22 mouse cellular contexts compared by ENCODE assay signal in the genomic region with DNA sequence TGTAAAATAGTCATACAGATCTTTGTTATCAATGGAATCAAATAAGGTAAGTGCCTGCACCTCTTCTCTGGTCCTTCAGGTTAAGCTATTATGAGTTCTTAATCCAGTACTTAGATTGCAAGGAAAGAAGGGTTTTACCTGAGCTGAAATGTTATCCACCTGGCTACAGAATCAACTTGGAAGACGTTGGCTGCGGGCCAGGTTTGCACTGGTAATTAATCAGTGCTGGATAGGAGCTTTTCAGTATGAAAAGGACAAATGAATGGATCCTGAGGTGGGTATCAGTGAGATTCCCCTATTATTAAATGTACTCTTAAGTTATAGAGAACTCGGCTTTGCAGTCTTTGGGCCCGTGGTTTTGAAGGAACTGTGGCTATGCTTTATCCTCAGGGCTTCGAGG.
DNase-seq lines count a peak whose midpoint lies in the region; ATAC-seq and TF ChIP-seq lines count a peak whose summit lies in the region.
"Had no signal": no experiment of that assay in that cellular context is flagged by ENCODE, and none has a peak within 500 bp of the region (broad histone marks: within the 10 kb centered on the region; RNA-seq: fewer than 3 reads in every experiment).

No protein-coding gene starts in this region.

- intact Hi-C loops in left cerebral cortex, postnatal 4 days (cut with DNase I), result loop anchor here (10.0 kb wide), 1 partner anchor 379 kb away; no protein-coding TSS in a partner anchor

- no peaks in the 10 kb centered on the region for H3K27me3 ChIP-seq in cerebellum, adult 2 months (ENCODE audit: control insufficient read depth, insufficient read depth, low read length)
- no peaks in the 10 kb centered on the region for H3K27me3 ChIP-seq in embryonic facial prominence, embryonic 14.5 days (replicated peaks; ENCODE audit: control insufficient read depth, insufficient read depth, low read length)
- peaks cover 18% of the 10 kb centered on the region for H3K27me3 ChIP-seq in embryonic facial prominence, embryonic 10.5 days (replicated peaks; ENCODE audit: low read depth, poor library complexity, severe bottlenecking)
- H3K27me3 ChIP-seq in stomach, postnatal 0 days (ENCODE audit: control insufficient read depth, insufficient read depth, low read length), result no peaks in the 10 kb centered on the region
- H3K27me3 ChIP-seq: embryonic facial prominence, embryonic 12.5 days; forebrain, embryonic 12.5 days; hindbrain, embryonic 12.5 days; intestine, embryonic 15.5 days had no signal

- no peak overlapping the region for H3K4me2 ChIP-seq in embryonic facial prominence, embryonic 14.5 days (ENCODE audit: low read depth, low read length)
- H3K4me2 ChIP-seq in stomach, postnatal 0 days (replicated peaks; ENCODE audit: low read depth), result no peak overlapping the region
- H3K4me2 ChIP-seq: embryonic facial prominence, embryonic 12.5 days; forebrain, embryonic 12.5 days; hindbrain, embryonic 12.5 days; intestine, embryonic 15.5 days had no signal

- no peak for ATAC-seq in embryonic facial prominence, embryonic 14.5 days (ENCODE audit: low read depth)
- no peak for ATAC-seq in stomach, postnatal 0 days (ENCODE audit: low FRiP score, low TSS enrichment)
- ATAC-seq: CD4-positive, CD25-positive, alpha-beta regulatory T cell, adult 4 months; intestine, embryonic 15.5 days had no signal

- no peak for TF ChIP-seq EP300 in stomach, postnatal 0 days (optimal IDR thresholded peaks at IDR 0.05)

- no peak overlapping the region for H3K9ac ChIP-seq in embryonic facial prominence, embryonic 14.5 days (ENCODE audit: low read depth, low read length)
- no peak overlapping the region for H3K9ac ChIP-seq in stomach, postnatal 0 days (ENCODE audit: low read length)
- H3K9ac ChIP-seq: embryonic facial prominence, embryonic 12.5 days; forebrain, embryonic 12.5 days; hindbrain, embryonic 12.5 days; intestine, embryonic 15.5 days had no signal

- no peaks in the 10 kb centered on the region for H3K9me3 ChIP-seq in embryonic facial prominence, embryonic 14.5 days (ENCODE audit: control insufficient read depth, low read length)
- no peaks in the 10 kb centered on the region for H3K9me3 ChIP-seq in embryonic facial prominence, embryonic 10.5 days
- H3K9me3 ChIP-seq in stomach, postnatal 0 days (ENCODE audit: control insufficient read depth, low read length), result no peaks in the 10 kb centered on the region
- H3K9me3 ChIP-seq: embryonic facial prominence, embryonic 12.5 days; forebrain, embryonic 12.5 days; heart, embryonic 10.5 days; hindbrain, embryonic 12.5 days; intestine, embryonic 15.5 days had no signal

- no peaks in the 10 kb centered on the region for H3K36me3 ChIP-seq in embryonic facial prominence, embryonic 14.5 days (ENCODE audit: control insufficient read depth, insufficient read depth, low read length)
- no peaks in the 10 kb centered on the region for H3K36me3 ChIP-seq in embryonic facial prominence, embryonic 10.5 days (replicated peaks)
- no peaks in the 10 kb centered on the region for H3K36me3 ChIP-seq in stomach, postnatal 0 days (ENCODE audit: control insufficient read depth, insufficient read depth, low read length)
- H3K36me3 ChIP-seq: embryonic facial prominence, embryonic 12.5 days; forebrain, embryonic 12.5 days; G1E; heart, embryonic 10.5 days; hindbrain, embryonic 12.5 days; intestine, embryonic 15.5 days had no signal

- H3K4me3 ChIP-seq in cerebellum, adult 2 months (replicated peaks; ENCODE audit: insufficient read depth, low read depth, low read length), result no peak overlapping the region
- H3K4me3 ChIP-seq in embryonic facial prominence, embryonic 14.5 days (ENCODE audit: low read depth, low read length), result no peak overlapping the region
- H3K4me3 ChIP-seq in embryonic facial prominence, embryonic 10.5 days, result no peak overlapping the region
- H3K4me3 ChIP-seq in stomach, postnatal 0 days (ENCODE audit: low read depth, low read length), result no peak overlapping the region
- H3K4me3 ChIP-seq: embryonic facial prominence, embryonic 12.5 days; forebrain, embryonic 12.5 days; heart, embryonic 10.5 days; hindbrain, embryonic 12.5 days; intestine, embryonic 15.5 days had no signal

- TF ChIP-seq POLR2A in cerebellum, adult 2 months (IDR thresholded peaks at IDR 0.05; ENCODE audit: borderline replicate concordance, insufficient read depth, low read length), result no peak

- peak; percentile 33 to 50 for DNase-seq in cerebellum, adult 18-20 months
- DNase-seq in cerebellum, adult 2 months, result no peak
- DNase-seq in embryonic facial prominence, embryonic 14.5 days (ENCODE audit: low spot score), result peak; percentile 17
- no peak for DNase-seq in embryonic facial prominence, embryonic 10.5 days (ENCODE audit: low spot score)
- DNase-seq in left cerebral cortex, postnatal 4 days, result peak; percentile 22
- DNase-seq in left cerebral cortex, adult 18-20 months (ENCODE audit: low spot score in 2 of 2), result no peak
- peak; percentile 19 for DNase-seq in stomach, postnatal 0 days (ENCODE audit: low spot score)
- DNase-seq: adrenal gland, postnatal 10 days; B cell, adult 2 months; cerebellum, adult 8-10 months; embryo, embryonic 11 days; gastrocnemius, postnatal 10 days; heart, adult 18-20 months; heart, postnatal 10 days; heart, postnatal 4 days had no signal

- no peak for TF ChIP-seq CTCF in cerebellum, adult 2 months (IDR thresholded peaks at IDR 0.05; ENCODE audit: borderline replicate concordance, insufficient read depth, low read depth, low read length)
- no peak for TF ChIP-seq CTCF in stomach, postnatal 0 days (IDR thresholded peaks at IDR 0.05; ENCODE audit: low read depth)

- WGBS in cerebellum, adult 2 months, result 58% methylated on average over 5 of the region's 5 CpGs
- 66% methylated on average over 4 of the region's 5 CpGs for WGBS in embryonic facial prominence, embryonic 14.5 days
- WGBS in embryonic facial prominence, embryonic 10.5 days, result 75% methylated on average over 5 of the region's 5 CpGs
- WGBS in stomach, postnatal 0 days, result 33% methylated on average over 5 of the region's 5 CpGs

- no peaks in the 10 kb centered on the region for H3K4me1 ChIP-seq in cerebellum, adult 2 months (ENCODE audit: control insufficient read depth, insufficient read depth, low read length)
- H3K4me1 ChIP-seq in embryonic facial prominence, embryonic 14.5 days (ENCODE audit: control insufficient read depth, insufficient read depth, low read length), result peaks cover 4% of the 10 kb centered on the region; the same call in 1 of the 2 replicates
- H3K4me1 ChIP-seq in embryonic facial prominence, embryonic 10.5 days, result 0 out of 2 replicates have a peak, but pooled peaks cover 4% of the 10 kb centered on the region
- no peaks in the 10 kb centered on the region for H3K4me1 ChIP-seq in stomach, postnatal 0 days (replicated peaks; ENCODE audit: control insufficient read depth, insufficient read depth)
- H3K4me1 ChIP-seq: embryonic facial prominence, embryonic 12.5 days; intestine, embryonic 15.5 days had no signal

- no peak overlapping the region for H3K27ac ChIP-seq in cerebellum, adult 2 months (ENCODE audit: insufficient read depth, low read length)
- no peak overlapping the region for H3K27ac ChIP-seq in embryonic facial prominence, embryonic 14.5 days (replicated peaks; ENCODE audit: low read depth, low read length)
- no peak overlapping the region for H3K27ac ChIP-seq in embryonic facial prominence, embryonic 10.5 days (replicated peaks)
- no peak overlapping the region for H3K27ac ChIP-seq in stomach, postnatal 0 days (replicated peaks)
- H3K27ac ChIP-seq: embryonic facial prominence, embryonic 12.5 days; forebrain, embryonic 12.5 days; heart, embryonic 10.5 days; hindbrain, embryonic 12.5 days; intestine, embryonic 15.5 days had no signal

Comparison
In these comparisons a context has a peak if more than half of its experiments do, and no peak if none do; other contexts are left out.
1. DNase-seq: peak in cerebellum, adult 18-20 months (2 of 2), embryonic facial prominence, embryonic 14.5 days (single experiment), left cerebral cortex, postnatal 4 days (single experiment) and stomach, postnatal 0 days (single experiment); none in cerebellum, adult 2 months (0 of 2), embryonic facial prominence, embryonic 10.5 days (single experiment) and left cerebral cortex, adult 18-20 months (0 of 2).